Mouse (Mus musculus) forebrain, embryonic 10.5 days (tissue): ENCODE data around the gene Rnf150. TPM values are rescaled to one million over a fixed set of nuclear protein-coding genes. Genes with fewer than 3 reads are reported as not detected.

ENCODE experiments used
- DNase-seq: peaks from one replicate; pipeline ENCODE4 v3.0.0-alpha.2; 2017; ENCODE audit warnings: low spot score; ENCODE audit errors: extremely low spot score
- H3K27ac ChIP-seq: fragments of 300-500 bp; sonication (generic); 2 replicates; pipeline ENCODE4 v1.5.1; 2016; ENCODE audit warnings: mild to moderate bottlenecking
- H3K27me3 ChIP-seq: fragments of 300-500 bp; sonication (generic); 2 replicates; pipeline ENCODE4 v1.6.1; 2016; ENCODE audit warnings: mild to moderate bottlenecking; ENCODE audit not compliant: poor library complexity, severe bottlenecking
- H3K36me3 ChIP-seq: fragments of 300-500 bp; sonication (generic); replicated peaks from 2 replicates; pipeline ENCODE4 v1.6.1; 2016; ENCODE audit warnings: mild to moderate bottlenecking, moderate library complexity
- H3K4me1 ChIP-seq: fragments of 300-500 bp; sonication (generic); 2 replicates; pipeline ENCODE4 v1.6.1; 2016
- H3K4me3 ChIP-seq: fragments of 300-500 bp; sonication (generic); 2 replicates; pipeline ENCODE4 v1.5.1; 2016; ENCODE audit warnings: mild to moderate bottlenecking, moderate library complexity
- H3K9me3 ChIP-seq: fragments of 300-500 bp; sonication (generic); 2 replicates; pipeline ENCODE4 v1.6.1; 2016; ENCODE audit warnings: mild to moderate bottlenecking, moderate library complexity
- WGBS: fragments of 180-500 bp; shearing (Covaris S2); methylation state at CpG from one replicate; pipeline ENCODE4 v1.1.7; 2016; 5-methylcytosine and 5-hydroxymethylcytosine counted together
- polyA plus RNA-seq: library from polyadenylated mRNA; unstranded; fragments of >200 nt; fragmentation: Nextera tagmentation; extraction: Ambion mirVana; gene quantifications from 2 replicates; pipeline ENCODE4 v1.2.1, GENCODE M21; 2016

The Rnf150 gene
- polyA plus RNA-seq, 1 experiment from 2014 or later = 1.3 TPM

DNA sequence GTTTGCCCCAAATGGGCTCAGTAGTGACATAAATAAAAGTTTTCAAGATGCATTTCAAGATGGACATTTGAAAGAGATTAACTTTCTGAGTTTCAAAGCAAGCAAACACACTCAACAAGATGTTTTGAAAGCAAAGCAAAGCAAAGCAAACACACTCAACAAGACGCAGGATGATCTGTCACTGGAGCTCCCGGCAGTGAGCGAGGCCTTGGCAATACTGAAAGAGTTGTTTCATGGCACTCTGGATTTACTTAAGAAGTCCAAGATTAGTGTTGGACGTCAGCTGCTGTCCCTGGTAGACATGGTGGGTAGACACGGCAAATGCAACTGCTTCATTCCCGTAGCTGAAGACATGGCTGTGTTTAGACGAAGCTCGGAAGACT is 35.3 kb downstream of the Rnf150 start:
- no peaks in the 10 kb centered on the region for H3K9me3 ChIP-seq
- no peaks in the 10 kb centered on the region for H3K36me3 ChIP-seq
- H3K27me3 ChIP-seq = no peaks in the 10 kb centered on the region
- 94% methylated on average over 8 of the region's 8 CpGs for WGBS
- no peak overlapping the region for H3K4me3 ChIP-seq
- DNase-seq = no peak
- no peak overlapping the region for H3K27ac ChIP-seq
- H3K4me1 ChIP-seq = peaks cover 12% of the 10 kb centered on the region

DNA sequence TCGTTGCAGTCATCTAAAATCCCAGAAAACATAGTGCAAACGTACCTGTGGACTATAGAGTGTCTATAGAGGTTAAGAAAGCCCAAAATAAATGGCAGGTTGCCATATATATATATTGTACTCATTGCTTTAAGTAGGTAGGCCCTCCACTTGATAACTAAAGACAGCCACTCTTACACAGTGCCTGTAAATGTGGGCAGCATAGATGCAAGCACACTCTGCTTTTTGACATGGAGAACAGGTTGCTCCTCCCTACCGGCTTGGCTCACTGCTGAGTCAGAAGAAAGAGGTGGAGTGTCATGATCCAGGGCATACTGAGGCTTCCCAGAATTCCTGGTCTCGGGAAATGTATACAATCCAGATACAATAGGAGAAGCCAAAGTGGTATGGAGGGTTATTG is 37.8 kb downstream of the Rnf150 start:
- Histone ChIP-seq H3K4me1 (peaks cover 22% of the 10 kb centered on the region), H3K9me3 (no peaks in the 10 kb centered on the region), H3K27ac (no peak overlapping the region), H3K27me3 (no peaks in the 10 kb centered on the region), H3K36me3 (no peaks in the 10 kb centered on the region), H3K4me3 (no peak overlapping the region)
- no peak for DNase-seq
- WGBS = 88% methylated on average over 4 of the region's 4 CpGs

DNA sequence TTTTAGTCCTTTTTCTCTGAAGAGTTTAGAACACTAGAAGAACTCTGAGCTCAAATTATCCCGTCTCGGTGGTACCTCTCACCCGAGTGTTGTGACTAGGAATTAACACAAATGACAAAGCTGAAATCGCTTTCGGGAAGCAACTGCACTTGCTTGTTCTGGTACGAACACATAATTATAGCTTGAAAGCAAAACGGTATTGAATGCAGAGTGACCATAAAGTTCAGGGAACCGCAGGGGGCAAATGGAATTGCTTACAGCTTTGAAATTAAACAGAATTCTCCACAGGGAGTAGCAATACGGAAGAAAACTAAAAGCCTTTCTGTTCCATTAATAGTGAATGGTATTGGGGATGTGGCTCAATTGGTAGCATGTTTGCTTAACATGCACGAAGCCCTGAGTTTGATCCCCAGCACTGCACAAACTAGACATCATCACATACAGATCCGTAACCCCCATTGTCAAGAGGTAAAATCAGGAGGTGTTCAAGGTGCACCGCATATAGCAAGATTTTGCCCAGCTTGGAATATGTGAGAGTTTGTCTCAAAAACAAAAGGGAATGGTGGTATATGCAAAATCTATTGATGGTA is 38.5 kb downstream of the Rnf150 start:
- 68% methylated on average over 12 of the region's 12 CpGs for WGBS
- Histone ChIP-seq H3K36me3 (no peaks in the 10 kb centered on the region), H3K4me1 (peaks cover 22% of the 10 kb centered on the region), H3K9me3 (no peaks in the 10 kb centered on the region), H3K27me3 (no peaks in the 10 kb centered on the region), H3K27ac (no peak overlapping the region), H3K4me3 (no peak overlapping the region)
- DNase-seq = no peak

DNA sequence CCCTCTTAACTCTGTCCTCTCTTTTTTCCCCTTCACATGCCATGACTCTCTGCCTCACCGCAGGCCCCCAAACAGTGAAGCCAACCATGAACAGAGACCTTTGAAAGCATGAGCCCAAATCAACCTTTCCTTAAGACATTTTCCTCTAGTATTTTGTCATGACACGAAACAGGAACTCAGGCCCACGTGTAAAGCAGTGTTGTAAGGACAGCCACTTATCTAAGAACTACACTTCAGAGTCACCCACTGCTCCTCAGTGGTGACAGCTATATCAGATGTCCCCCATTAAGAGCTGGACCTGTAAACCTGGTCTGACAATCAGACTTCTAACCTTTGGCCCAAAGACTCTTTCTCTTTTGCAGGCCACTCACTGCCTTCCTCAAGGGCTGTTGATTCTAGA is 40.3 kb downstream of the Rnf150 start:
- no peaks in the 10 kb centered on the region for H3K36me3 ChIP-seq
- WGBS = 73% methylated on average over 3 of the region's 3 CpGs
- no peak for DNase-seq
- no peak overlapping the region for H3K27ac ChIP-seq
- H3K27me3 ChIP-seq = no peaks in the 10 kb centered on the region
- H3K9me3 ChIP-seq = no peaks in the 10 kb centered on the region
- peaks cover 22% of the 10 kb centered on the region for H3K4me1 ChIP-seq
- no peak overlapping the region for H3K4me3 ChIP-seq

GRCm38 (mm10) chr8:82907271-82907670 is 44.1 kb downstream of the Rnf150 start:
- H3K36me3 ChIP-seq = no peaks in the 10 kb centered on the region
- no peak for DNase-seq
- no peaks in the 10 kb centered on the region for H3K9me3 ChIP-seq
- H3K4me3 ChIP-seq = no peak overlapping the region
- H3K27me3 ChIP-seq = no peaks in the 10 kb centered on the region
- H3K4me1 ChIP-seq = peaks cover 13% of the 10 kb centered on the region
- H3K27ac ChIP-seq = no peak overlapping the region
- 87% methylated on average over 3 of the region's 3 CpGs for WGBS

DNA sequence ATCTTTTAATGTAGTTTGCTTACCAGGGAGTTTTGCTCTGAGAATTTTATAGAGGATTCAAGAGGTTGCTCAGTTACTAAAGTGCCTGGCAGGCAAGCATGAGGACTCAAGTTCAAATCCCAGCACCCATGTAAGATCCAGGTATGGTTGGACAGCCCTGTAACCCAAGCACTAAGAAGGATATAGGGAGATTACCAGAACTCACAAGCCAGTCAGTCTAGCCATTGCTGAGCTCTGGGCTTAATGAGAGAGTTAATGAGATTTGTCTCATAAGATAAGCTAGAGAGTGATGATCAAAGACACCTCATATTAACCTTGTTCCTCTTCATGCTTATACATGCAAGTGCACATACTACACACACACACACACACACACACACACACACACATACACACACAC is 48.3 kb downstream of the Rnf150 start:
- no peaks in the 10 kb centered on the region for H3K4me1 ChIP-seq
- H3K4me3 ChIP-seq = no peak overlapping the region
- no peaks in the 10 kb centered on the region for H3K27me3 ChIP-seq
- H3K9me3 ChIP-seq = no peaks in the 10 kb centered on the region
- no peaks in the 10 kb centered on the region for H3K36me3 ChIP-seq
- DNase-seq = no peak
- no peak overlapping the region for H3K27ac ChIP-seq

DNA sequence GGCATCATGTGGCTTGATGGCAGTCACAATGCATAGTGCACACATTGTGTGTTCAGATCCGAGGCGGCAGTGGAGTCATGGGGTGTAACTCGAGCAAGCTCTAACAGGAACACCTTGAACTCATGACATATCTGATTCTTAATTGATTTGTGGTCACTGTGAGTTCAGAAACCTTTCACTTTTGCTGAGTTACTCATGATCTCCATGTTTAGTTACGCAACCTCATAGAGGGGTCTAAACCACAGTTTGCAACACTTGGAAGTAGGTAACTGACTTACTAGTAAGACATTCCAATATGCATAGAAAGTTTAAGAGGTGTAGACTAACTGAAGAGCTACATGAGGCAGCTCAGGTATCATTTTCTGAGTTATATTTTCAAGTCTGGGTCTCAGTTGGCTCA is 49.1 kb downstream of the Rnf150 start:
- 89% methylated on average over 4 of the region's 4 CpGs for WGBS
- Histone ChIP-seq H3K4me1 (no peaks in the 10 kb centered on the region), H3K36me3 (no peaks in the 10 kb centered on the region), H3K27ac (no peak overlapping the region), H3K9me3 (no peaks in the 10 kb centered on the region), H3K4me3 (no peak overlapping the region), H3K27me3 (no peaks in the 10 kb centered on the region)
- DNase-seq = no peak

GRCm38 (mm10) chr8:82914543-82914942 is 51.4 kb downstream of the Rnf150 start:
- H3K36me3 ChIP-seq = no peaks in the 10 kb centered on the region
- no peak overlapping the region for H3K4me3 ChIP-seq
- no peaks in the 10 kb centered on the region for H3K9me3 ChIP-seq
- H3K4me1 ChIP-seq = peaks cover 6% of the 10 kb centered on the region
- no peaks in the 10 kb centered on the region for H3K27me3 ChIP-seq
- no peak for DNase-seq
- no peak overlapping the region for H3K27ac ChIP-seq
- 96% methylated on average over 3 of the region's 3 CpGs for WGBS

- no peak overlapping the region for H3K27ac ChIP-seq
- DNase-seq = no peak
- H3K27me3 ChIP-seq = no peaks in the 10 kb centered on the region
- H3K36me3 ChIP-seq = no peaks in the 10 kb centered on the region
- 88% methylated on average over 1 of the region's 1 CpGs for WGBS
- H3K4me3 ChIP-seq = no peak overlapping the region
- peaks cover 13% of the 10 kb centered on the region for H3K4me1 ChIP-seq
- H3K9me3 ChIP-seq = no peaks in the 10 kb centered on the region
Measured at GRCm38 (mm10) chr8:82916851-82917539, 53.8 kb downstream of the Rnf150 start.

DNA sequence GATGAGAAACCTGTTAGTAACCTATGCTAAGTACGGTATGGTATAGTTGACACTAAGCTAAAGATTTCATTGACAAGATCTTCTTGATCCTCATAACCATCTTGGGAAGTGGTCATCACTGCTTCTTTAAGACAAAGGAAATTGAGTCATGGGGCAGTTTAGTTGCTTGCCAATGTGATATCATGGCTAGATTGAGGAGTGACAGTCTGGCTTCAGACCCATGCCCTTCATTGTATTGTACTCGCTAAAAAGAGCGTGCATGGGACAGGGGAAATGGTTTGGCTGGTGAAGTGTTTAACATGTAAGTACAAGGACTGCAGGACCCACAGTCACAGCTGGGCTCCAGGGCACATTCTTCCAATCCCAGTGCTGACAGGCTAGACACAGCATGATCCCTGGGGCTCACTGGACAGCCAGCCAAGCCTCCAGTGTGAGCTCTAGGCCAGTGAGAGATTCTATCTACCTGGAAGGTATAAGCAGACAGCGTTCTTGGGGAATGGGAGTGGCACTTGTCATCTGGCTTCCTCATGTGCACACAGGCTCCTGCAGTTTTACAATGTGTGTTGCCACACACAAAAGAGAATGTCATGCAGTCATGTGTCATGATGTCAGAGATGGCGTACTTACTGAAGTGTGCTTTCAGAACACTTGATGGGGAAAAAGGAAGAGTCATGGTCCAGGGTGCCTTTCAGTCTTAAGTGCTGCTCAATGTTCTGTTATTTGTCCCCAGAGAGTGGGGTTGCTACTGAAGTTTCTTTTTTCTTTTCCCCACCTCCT is 54.6 kb downstream of the Rnf150 start:
- 91% methylated on average over 5 of the region's 5 CpGs for WGBS
- no peaks in the 10 kb centered on the region for H3K27me3 ChIP-seq
- no peak for DNase-seq

GRCm38 (mm10) chr8:82919676-82920075 is 56.5 kb downstream of the Rnf150 start:
- Histone ChIP-seq H3K27ac (no peak overlapping the region), H3K27me3 (no peaks in the 10 kb centered on the region), H3K36me3 (no peaks in the 10 kb centered on the region), H3K4me3 (no peak overlapping the region), H3K9me3 (no peaks in the 10 kb centered on the region), H3K4me1 (peaks cover 13% of the 10 kb centered on the region)
- WGBS = 66% methylated on average over 4 of the region's 4 CpGs
- no peak for DNase-seq

More for the DNA sequence above, 54.6 kb downstream of the Rnf150 start:
- Histone ChIP-seq H3K27ac (no peak overlapping the region), H3K36me3 (no peaks in the 10 kb centered on the region), H3K9me3 (no peaks in the 10 kb centered on the region), H3K4me3 (no peak overlapping the region), H3K4me1 (peaks cover 13% of the 10 kb centered on the region)

DNA sequence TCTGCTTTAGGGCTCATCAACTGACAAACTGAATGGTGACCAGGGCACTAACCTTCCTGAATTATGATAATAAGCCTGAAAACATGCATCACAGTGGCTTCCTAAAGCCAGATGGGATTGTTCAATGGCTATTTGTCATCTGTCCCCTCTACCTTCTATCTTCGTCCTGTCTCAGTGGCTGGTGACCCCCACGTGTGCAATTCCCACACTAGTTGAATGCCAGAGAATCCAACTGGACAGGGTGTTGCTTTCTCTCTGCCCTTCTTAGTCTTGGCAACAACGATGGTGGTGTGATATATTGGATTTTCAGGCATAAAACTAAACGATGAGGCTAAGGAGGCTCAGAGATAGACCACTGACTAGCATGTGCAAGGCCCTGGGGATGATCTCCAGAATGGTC is 57.0 kb downstream of the Rnf150 start:
- peaks cover 13% of the 10 kb centered on the region for H3K4me1 ChIP-seq
- no peak for DNase-seq
- no peaks in the 10 kb centered on the region for H3K27me3 ChIP-seq
- H3K36me3 ChIP-seq = no peaks in the 10 kb centered on the region
- H3K9me3 ChIP-seq = no peaks in the 10 kb centered on the region
- H3K27ac ChIP-seq = no peak overlapping the region
- H3K4me3 ChIP-seq = no peak overlapping the region
- 65% methylated on average over 4 of the region's 4 CpGs for WGBS

- H3K27ac ChIP-seq = no peak overlapping the region
- no peaks in the 10 kb centered on the region for H3K9me3 ChIP-seq
- 96% methylated on average over 3 of the region's 3 CpGs for whole genome bisulfite sequencing
- no peaks in the 10 kb centered on the region for H3K27me3 ChIP-seq
- no peak for DNase-seq
- H3K36me3 ChIP-seq = no peaks in the 10 kb centered on the region
- no peaks in the 10 kb centered on the region for H3K4me1 ChIP-seq
- H3K4me3 ChIP-seq = no peak overlapping the region
Measured at GRCm38 (mm10) chr8:82925286-82925685, 62.1 kb downstream of the Rnf150 start.
